Mouse (Mus musculus): ENCODE measurements around the gene Ska3.
"Not testable (repeated sequence)": the region's sequence is repeated elsewhere in the genome, so short reads cannot be mapped to it uniquely, and the experiment has no call there.

Ska3 gene

GRCm38 (mm10) chr14:57825788-57826751 is at the start of gene Ska3, which contains the start of gene Mrpl57:
TSS of gene Ska3 (minus strand) at chr14:57826185.
TSS of gene Mrpl57 (plus strand) at chr14:57826234.
- peak; percentile 92 for DNase-seq

- DNase-seq = no peak
Observed at GRCm38 (mm10) chr14:57866676-57867276, 40.8 kb upstream of the Ska3 start.

DNA sequence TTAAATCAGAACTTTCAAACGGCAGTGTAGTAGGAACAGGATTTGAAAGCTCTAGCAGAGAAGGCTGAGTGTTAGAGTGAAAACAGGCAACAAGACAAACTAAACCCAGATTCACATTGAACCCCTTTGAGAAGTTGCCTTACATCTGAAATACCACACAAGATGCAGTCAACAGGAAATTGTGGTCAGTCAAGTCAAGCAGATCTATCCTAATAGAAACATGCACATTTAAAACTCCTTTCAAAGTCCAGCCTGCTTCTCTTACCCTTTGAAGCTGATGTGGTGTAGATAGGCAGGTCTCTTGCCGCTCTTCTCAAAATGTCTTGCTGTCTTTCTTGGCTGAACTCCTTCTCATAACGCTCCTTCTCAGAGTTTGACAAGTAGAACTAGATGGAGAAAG is 39.3 kb upstream of the Ska3 start:
- DNase-seq = no peak

DNA sequence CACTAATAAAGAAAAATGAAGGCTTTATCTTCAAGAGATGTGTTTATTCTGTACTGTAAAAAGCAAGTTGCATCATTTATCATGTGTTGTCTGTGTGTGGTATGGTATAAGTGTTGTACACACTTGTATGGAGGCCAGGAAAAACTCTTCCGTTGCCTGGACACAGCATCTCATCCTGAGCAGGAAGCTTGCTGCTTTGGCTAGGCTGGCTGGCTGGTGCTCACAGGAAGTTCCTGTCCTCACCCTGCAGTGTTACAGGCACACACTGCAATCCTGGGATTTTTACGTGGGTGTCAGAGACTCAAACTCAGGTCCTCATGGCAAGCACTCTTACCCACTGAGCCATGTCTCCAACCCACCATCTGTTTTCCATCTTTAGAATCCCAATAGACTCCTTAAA is 37.1 kb upstream of the Ska3 start:
- DNase-seq = no peak

DNA sequence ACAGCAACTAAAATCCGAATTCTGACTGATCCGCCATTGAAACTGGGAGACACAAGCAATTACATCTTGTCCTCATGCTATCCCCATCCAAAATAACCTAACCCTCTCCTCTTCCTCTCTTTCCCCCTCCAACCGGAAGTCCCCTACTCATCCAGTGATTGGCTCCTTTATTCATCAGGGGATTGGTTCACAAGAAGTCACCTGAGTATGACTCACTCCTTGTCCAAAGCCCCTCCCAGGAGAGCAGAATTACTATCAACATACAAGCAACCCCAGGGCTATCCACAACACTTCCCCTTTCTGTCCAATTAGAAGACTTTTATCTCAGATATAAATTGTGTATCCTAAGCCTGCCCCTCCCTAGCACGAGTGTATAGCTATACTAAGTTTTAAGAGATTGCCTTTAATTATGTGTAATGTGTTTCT is 36.0 kb upstream of the Ska3 start:
- DNase-seq = no peak

DNA sequence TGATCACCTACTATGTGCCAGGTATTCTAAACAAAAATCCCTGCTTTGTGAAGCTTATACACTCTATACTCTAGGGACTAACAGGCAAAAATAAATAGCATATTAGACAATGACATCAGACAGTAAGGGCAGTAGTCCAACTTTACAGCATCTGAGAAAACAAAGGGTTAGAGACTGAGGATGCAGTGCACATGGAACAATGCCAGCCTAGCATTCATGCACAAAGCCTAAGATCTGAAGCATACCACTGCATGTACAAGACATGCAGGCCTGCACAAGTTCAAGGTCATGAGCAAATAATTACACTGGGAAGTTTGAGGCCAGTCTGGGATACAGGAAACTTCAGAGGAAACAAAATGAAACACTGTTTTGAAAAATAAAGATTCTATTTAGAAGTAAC is 33.5 kb upstream of the Ska3 start:
- DNase-seq = no peak

GRCm38 (mm10) chr14:57858601-57859000 is 32.6 kb upstream of the Ska3 start:
- no peak for DNase-seq

DNA sequence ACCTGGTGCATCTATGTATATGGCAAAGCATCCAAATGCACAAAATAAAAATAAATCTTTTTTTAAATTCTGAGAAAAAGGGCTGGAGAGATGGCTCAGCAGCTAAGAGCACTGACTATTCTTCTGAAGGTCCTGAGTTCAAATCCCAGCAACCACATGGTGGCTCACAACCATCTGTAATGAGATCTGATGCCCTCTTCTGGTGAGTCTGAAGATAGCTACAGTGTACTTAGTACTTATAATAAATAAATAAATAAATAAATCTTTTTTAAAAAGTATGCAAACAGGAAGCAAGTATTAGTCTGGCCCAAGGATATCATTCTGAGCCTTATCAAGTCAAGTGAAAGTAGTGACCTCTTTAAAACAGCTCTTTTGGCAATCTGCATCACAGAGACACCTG is 30.1 kb upstream of the Ska3 start:
- DNase-seq = not testable (repeated sequence)

DNA sequence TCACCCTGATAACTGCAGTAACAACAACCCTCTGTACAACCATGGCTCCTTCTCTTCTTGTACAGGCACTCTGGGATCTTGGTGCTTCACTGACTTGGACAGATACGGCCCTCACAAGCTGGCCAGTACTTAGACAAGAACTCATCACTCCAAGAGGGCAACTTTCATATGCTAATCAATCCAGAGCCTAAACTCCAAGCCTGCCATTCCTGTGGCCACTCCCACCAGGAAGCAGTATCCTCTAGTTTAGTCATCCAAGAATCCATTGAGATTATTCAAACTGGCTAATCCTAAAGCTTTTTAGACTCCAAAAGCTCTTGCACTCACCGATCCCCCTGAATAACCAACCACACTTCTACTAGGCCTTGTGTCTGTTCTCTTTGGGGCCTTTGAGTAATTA is 27.0 kb upstream of the Ska3 start:
- no peak for DNase-seq

- DNase-seq = no peak
Observed at GRCm38 (mm10) chr14:57850330-57850729, 24.3 kb upstream of the Ska3 start.

DNA sequence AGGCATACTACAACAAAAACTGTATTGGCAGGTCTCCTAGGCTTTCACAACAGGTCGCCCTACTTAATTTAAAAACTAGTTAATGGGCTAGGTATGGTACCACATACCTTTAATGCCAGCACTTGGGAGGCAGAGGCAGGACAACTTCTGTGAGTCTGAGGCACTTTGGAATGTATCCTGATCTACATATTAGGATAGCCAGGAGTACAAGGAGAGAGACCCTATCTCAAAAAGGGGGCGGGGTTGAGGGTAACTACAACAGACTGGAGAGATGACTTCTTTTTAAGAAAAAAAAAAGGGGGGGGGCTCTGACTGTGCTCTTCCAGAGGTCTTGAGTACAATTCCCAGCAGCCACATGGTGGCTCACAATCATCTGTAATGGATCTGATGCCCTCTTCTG is 22.7 kb upstream of the Ska3 start:
- no peak for DNase-seq

DNA sequence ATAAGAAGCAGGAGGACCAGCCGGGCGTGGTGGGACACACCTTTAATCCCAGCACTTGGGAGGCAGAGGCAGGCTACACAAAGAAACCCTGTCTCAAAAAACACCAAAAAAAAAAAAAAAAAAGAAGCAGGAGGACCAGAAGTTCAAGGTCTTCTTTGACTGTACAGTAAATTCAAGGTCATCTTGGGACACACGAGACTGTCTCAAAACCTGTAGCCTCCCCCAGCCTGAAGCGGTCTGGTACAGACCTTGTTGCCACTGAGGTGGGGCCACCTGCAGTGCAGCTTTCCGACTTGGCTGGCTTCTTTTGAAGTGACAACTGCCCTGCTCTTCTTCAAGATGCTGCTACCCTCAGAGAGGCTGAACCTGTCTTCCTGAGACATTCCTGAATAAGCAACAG is 22.1 kb upstream of the Ska3 start:
- not testable (repeated sequence) for DNase-seq

DNA sequence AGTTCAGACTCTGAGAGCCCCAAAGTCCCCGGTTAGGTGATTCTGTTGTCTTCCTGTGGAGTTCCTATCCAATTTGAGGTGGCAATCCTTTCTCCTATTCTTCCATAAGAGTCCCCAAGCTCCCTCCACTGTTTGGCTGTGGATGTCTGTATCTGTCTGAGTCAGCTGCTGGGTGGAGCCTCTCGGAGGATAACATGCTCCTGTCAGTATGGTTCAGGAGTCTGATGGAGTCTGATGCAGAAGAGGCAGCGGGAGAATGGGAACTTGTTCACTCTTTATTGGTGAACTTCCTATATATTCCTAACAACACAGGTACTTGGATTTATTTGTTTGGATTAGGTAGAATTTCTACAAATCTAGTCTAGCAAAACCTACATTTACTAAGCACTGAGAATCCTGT is 18.6 kb upstream of the Ska3 start:
- no peak for DNase-seq

DNA sequence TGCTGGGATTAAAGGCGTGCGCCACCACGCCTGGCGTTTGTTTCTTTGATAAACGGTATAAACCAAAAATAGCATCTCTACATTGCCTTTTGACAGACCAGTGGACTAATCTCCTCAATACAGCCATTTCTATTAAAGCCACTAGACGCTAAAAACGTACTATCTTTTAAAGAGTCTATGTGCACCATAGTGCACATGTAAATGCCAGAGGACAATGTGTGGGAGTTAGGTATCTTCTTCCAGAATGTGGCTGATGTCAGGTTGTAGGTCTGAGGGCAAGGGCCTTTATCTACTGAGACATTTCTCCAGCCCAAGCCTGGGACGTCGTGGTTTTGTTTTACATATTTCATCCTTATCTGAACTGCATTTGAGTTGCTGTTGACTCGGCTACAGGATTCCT is 9.2 kb upstream of the Ska3 start:
- no peak for DNase-seq

GRCm38 (mm10) chr14:57833526-57833925 is 7.5 kb upstream of the Ska3 start:
- no peak for DNase-seq

DNA sequence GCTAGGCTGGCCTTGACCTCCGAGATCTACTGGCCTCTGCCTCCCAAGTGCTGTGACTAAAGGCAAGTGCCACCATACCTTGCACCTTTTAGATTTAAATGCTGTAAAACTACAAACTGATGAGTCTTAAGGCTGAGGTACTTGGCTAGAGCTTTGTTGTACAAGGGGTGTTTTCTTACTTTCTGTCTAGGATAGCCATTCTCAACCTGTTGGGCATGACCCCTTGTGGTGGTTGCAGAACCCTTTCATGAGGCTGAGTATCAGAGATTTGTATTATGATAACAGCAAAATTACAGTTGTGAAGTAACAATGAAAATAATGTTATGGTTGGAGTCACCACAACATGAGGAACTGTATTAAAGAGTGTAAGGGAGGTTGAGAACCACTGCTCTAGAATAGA is 1.3 kb upstream of the Ska3 start:
- DNase-seq = no peak

- DNase-seq = no peak
Observed at GRCm38 (mm10) chr14:57820839-57821238, 5.1 kb downstream of the Ska3 start.

DNA sequence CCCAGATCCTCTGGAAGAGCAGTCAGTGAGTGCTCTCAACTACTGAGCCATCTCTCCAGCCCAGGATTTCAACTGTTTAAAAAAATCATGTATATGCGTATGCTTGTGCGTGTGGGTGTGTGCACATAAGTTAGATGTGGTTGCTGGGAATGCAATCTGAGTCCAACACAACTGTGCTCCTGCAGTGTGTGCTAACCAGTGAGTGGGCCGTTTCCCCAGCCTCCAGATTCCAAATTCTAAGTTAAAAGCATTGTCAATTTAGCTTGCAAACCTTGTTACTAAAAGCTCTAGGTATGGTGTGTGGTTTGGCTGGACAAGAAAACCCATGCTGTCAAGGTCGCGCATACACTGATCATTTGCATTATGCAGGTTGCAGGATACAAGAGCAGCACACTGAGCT is 14.1 kb downstream of the Ska3 start:
- DNase-seq = no peak

GRCm38 (mm10) chr14:57810886-57811285 is 15.1 kb downstream of the Ska3 start:
- DNase-seq = no peak

- no peak for DNase-seq
Observed at GRCm38 (mm10) chr14:57808558-57808957, 17.4 kb downstream of the Ska3 start.

DNA sequence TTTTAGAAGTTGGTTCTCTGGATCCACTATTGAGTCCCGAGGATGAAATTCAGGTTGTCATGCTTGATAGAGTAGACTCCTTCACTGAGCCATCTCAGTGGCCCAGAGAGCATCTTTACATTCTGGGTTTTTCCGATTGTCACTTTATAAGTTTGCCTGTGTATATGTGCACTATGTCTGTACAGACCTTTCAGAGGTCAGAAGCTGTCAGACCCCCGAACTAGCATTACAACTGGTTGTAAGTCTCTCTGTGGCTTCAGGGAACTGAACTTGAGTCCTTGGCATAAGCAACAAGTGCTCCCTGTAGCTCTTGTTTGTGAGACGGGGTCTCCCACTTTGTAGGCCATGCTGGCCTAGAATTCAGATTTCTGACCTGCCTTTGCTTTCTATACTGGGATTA is 22.3 kb downstream of the Ska3 start:
- no peak for DNase-seq

- peak; percentile 97 for DNase-seq
Observed at GRCm38 (mm10) chr14:57797991-57798931, 27.7 kb downstream of the Ska3 start, which contains the start of gene Sap18. TSS of gene Sap18 (plus strand) at chr14:57798180.

- DNase-seq = peak; percentile 24
Observed at GRCm38 (mm10) chr14:57797551-57797950, 28.4 kb downstream of the Ska3 start.

Data from kidney, adult 18-20 months (tissue).